Mouse (Mus musculus) small intestine, adult 2 months (tissue): ENCODE data around the gene Atf1. TPM values are rescaled to one million over a fixed set of nuclear protein-coding genes. Genes with fewer than 3 reads are reported as not detected.
"Not testable (repeated sequence)": the region's sequence is repeated elsewhere in the genome, so short reads cannot be mapped to it uniquely, and the experiment has no call there.

ENCODE experiments used
- H3K27ac ChIP-seq: fragments of 200-500 bp; 2 replicates; pipeline ENCODE4 v1.5.1; 2012; ENCODE audit warnings: low read depth, low read length, control low read depth, inconsistent platforms; ENCODE audit not compliant: insufficient read depth
- H3K27me3 ChIP-seq: fragments of 200-500 bp; 2 replicates; pipeline ENCODE4 v1.6.1; 2012; ENCODE audit warnings: mild to moderate bottlenecking, moderate library complexity, low read length, inconsistent platforms; ENCODE audit not compliant: control insufficient read depth, insufficient read depth
- H3K36me3 ChIP-seq: fragments of 200-500 bp; 2 replicates; pipeline ENCODE4 v1.6.1; 2012; ENCODE audit warnings: mild to moderate bottlenecking, low read length, control low read depth, inconsistent platforms; ENCODE audit not compliant: control insufficient read depth, insufficient read depth
- H3K4me1 ChIP-seq: fragments of 200-500 bp; 2 replicates; pipeline ENCODE4 v1.6.1; 2012; ENCODE audit warnings: low read length, inconsistent platforms, mixed read lengths; ENCODE audit not compliant: control insufficient read depth, insufficient read depth, insufficient read length
- H3K4me3 ChIP-seq: fragments of 200-500 bp; 2 replicates; pipeline ENCODE4 v1.5.1; 2012; ENCODE audit warnings: low read depth, mild to moderate bottlenecking, control low read depth, inconsistent platforms, low read length, moderate library complexity
- CTCF ChIP-seq: fragments of 200-500 bp; IDR thresholded peaks from 2 replicates; pipeline ENCODE4 v1.5.1; 2012; ENCODE audit warnings: low read depth, mild to moderate bottlenecking, control low read depth, inconsistent platforms, low read length, moderate library complexity, mixed read lengths; ENCODE audit not compliant: insufficient replicate concordance, insufficient read length; ENCODE audit errors: extremely low read depth
- POLR2A ChIP-seq: fragments of 200-500 bp; IDR thresholded peaks from 2 replicates; pipeline ENCODE4 v1.6.1; 2012; ENCODE audit warnings: low read depth, mild to moderate bottlenecking, control low read depth, inconsistent platforms, low read length, moderate library complexity
- WGBS: fragments of 180-500 bp; shearing (Covaris S2); methylation state at CpG from one replicate; pipeline ENCODE4 v1.1.7; 2018; 5-methylcytosine and 5-hydroxymethylcytosine counted together
- polyA plus RNA-seq: library from polyadenylated mRNA; depleted of rRNA; stranded (reverse); fragments of >200 nt; gene quantifications from 2 replicates; pipeline ENCODE4 v1.2.3, GENCODE M21; 2012

Gene Atf1
- polyA plus RNA-seq, 1 experiment, result 41.8 TPM

DNA sequence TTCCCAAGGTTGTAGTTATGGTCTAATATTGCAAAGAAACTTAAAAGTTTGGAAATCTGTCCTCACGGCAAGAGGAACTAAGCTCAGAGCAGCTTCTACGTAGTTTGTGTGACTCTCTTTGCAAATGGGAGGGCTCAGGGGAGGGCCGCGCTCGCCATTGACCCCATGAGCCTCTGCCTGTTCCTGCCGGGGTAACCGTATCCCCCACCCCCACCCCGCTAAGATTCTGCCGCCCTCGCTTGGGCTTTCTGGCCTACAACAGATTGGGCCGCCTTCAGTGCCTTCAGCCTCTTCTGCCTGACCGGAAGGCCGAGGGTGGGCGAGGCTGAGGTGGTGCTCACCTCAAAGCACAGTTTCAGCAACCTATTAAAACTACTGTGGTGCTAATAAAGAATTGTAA lies 43.8 kb downstream of the Atf1 start:
- no peak for TF ChIP-seq CTCF
- no peak for TF ChIP-seq POLR2A
- H3K4me1 ChIP-seq, result no peaks in the 10 kb centered on the region
- no peak overlapping the region for H3K27ac ChIP-seq
- H3K36me3 ChIP-seq, result no peaks in the 10 kb centered on the region
- H3K4me3 ChIP-seq, result no peak overlapping the region
- no peaks in the 10 kb centered on the region for H3K27me3 ChIP-seq
- 85% methylated on average over 14 of the region's 14 CpGs for WGBS

DNA sequence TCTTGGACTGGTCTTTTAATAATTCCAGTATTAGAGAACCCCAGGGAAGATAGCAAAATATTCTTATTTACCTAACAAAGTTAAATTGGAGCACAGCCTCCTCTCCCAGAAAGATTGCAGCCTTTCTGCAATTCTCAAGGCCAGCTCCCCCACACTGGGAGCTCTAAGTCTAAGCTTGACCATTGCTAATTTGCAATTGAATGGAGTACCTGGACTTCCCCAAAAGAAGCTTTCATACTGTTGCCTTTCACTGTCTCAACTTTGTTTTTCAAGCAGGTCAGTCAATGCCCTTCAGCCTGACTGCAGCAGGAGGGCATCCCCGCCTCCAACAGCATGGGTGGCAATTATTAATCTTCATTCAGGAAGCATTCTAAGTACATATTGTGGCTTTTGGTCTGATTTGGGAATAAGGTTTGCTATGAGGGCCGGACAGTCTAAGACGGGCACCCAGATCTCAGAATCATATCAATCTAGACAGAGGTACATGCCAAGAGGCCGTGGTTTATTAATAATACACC lies 46.2 kb downstream of the Atf1 start:
- not testable (repeated sequence) for H3K27ac ChIP-seq, H3K4me3 ChIP-seq, H3K4me1 ChIP-seq, H3K27me3 ChIP-seq, H3K36me3 ChIP-seq
- 89% methylated on average over 4 of the region's 4 CpGs for WGBS

DNA sequence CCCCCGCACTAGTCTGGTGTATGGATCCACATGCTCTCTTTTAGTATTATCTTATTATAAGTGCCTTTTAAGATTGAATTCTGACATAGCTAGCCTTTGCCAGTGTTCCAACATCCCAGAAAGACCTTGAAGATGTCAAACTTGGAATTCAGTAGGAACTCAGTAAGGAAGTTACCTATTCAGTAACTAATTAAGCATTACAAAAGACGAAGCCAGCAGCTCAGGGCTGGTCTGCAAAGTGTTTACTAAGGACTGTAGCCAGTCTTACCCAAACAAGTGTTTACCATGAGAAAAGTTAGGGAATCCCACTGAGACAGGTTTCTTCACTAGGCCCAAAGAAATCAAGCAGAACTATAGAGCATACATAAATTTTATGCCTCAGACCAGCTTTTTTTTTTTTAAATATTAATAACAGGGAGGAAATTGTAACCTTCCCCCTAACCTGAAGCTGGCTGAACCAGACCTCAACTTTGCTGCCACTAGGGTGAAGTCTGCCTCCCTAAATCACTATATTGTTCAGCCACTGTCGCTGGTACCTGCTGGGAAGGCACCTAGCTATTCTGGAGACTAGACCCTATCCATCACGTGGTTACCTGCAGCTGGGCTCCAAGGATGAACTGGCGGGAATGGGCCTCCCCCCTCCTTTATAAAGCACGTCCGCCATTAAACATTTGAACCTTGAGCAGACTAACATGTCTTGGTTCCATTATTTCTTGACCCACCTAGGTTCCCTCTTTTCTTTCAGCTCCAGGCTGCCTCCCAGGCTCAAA lies 47.4 kb downstream of the Atf1 start:
- Histone ChIP-seq H3K27me3 (no peaks in the 10 kb centered on the region), H3K27ac (no peak overlapping the region), H3K4me3 (no peak overlapping the region), H3K36me3 (no peaks in the 10 kb centered on the region), H3K4me1 (no peaks in the 10 kb centered on the region)
- TF ChIP-seq POLR2A (no peak), CTCF (no peak)
- WGBS, result 87% methylated on average over 7 of the region's 7 CpGs

DNA sequence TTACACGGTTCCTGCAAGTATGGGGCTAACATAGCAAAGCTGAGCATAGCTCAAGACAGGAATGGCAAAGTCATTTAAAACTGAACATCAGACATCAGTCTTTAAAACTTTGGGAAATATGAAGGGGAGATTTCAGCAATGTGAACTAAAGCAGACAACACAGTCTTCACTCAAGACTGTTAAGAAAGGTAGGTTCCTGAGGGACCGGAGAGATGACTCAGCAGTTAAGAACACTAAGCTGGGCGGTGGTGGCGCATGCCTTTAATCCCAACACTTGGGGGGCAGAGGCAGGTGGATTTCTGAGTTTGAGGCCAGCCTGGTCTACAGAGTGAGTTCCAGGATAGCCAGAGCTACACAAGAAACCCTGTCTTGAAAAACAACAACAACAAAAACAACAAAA lies 48.8 kb downstream of the Atf1 start:
- Histone ChIP-seq H3K27me3 (no peaks in the 10 kb centered on the region), H3K27ac (no peak overlapping the region), H3K4me1 (no peaks in the 10 kb centered on the region), H3K36me3 (no peaks in the 10 kb centered on the region), H3K4me3 (no peak overlapping the region)
- 93% methylated on average over 4 of the region's 4 CpGs for WGBS
- TF ChIP-seq POLR2A (no peak), CTCF (no peak)

DNA sequence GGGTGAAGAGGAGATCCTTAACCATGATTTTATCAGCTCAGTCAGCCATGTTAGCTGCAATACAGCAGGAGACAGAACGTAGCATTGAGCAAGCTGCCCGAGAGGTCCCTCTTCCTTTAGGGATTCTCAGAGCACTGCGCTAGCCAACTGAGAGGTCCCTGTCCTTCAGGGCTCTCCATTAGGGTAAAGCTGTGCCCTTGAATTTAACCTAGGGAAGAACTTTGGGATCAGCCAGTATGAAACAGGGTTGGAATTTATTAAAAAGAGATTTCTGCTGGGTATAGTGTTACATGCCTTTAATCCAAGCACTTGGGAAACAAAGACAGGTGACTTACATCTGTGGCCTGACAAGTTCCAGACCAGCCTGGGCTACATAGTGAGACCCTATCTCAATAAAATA lies 50.0 kb downstream of the Atf1 start:
- Histone ChIP-seq H3K4me3 (no peak overlapping the region), H3K36me3 (no peaks in the 10 kb centered on the region), H3K27ac (no peak overlapping the region), H3K27me3 (no peaks in the 10 kb centered on the region), H3K4me1 (no peaks in the 10 kb centered on the region)
- WGBS, result 89% methylated on average over 3 of the region's 3 CpGs
- TF ChIP-seq POLR2A (no peak), CTCF (no peak)

DNA sequence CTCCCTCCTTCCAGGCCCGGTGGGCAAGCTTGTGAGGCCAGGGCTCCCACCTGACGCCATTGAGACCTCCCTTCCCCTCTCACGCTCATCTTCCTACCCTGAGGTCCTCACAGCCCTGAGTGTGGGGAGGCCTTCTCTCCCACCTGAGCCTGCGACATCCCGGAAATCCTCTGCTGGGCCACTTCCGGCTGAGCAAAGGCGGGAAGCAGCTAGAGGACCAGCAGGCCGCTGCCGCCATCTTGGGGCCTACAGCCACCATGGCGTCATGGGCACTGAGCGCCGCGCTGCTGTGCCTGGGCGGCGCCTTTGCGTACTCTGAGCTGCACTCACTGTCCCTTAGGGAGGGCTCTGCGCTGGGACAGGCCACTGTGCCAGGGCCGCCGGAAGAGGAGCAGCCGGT lies 53.0 kb downstream of the Atf1 start, which contains the start of gene Tmprss12:
Gene Tmprss12, plus strand, starts transcription at position 212 of the 400 bp plus-strand sequence.
- H3K27ac ChIP-seq, result no peak within 1 kb of the TSS
- no peaks in the 10 kb centered on the region for H3K27me3 ChIP-seq
- H3K36me3 ChIP-seq, result no peaks in the 10 kb centered on the region
- WGBS, result 96% methylated on average over 20 of the region's 20 CpGs
- TF ChIP-seq POLR2A (no peak), CTCF (no peak)
- no peak within 1 kb of the TSS for H3K4me3 ChIP-seq
- no peaks in the 10 kb centered on the region for H3K4me1 ChIP-seq

DNA sequence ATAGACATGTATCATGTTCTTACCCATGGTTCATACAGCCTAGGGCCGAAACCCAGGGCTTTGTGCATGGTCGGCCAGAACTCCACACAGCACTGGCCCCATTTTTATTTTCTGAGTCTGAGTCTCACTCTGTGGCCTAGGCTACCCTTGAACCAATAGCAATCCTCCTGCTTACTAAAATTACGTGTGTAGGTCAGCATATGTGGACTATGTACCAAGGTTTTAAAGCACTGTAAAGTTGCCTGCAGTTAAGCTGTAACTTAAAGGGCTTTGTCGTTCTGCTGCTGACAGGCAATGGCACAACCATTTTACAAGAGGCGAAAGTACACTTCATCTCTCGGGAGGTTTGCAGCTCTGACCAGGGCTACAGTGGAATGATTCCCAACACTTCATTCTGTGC lies 61.4 kb downstream of the Atf1 start:
- Histone ChIP-seq H3K27ac (no peak overlapping the region), H3K36me3 (no peaks in the 10 kb centered on the region), H3K4me1 (no peaks in the 10 kb centered on the region), H3K4me3 (no peak overlapping the region), H3K27me3 (no peaks in the 10 kb centered on the region)
- WGBS, result 71% methylated on average over 6 of the region's 6 CpGs
- no peak for TF ChIP-seq CTCF
- no peak for TF ChIP-seq POLR2A
